Mouse (Mus musculus) C2C12 (cell line): Measurements from ENCODE around the gene Susd1. TPM values are rescaled to one million over a fixed set of nuclear protein-coding genes. Genes with fewer than 3 reads are reported as not detected.
A peak's percentile ranks its signal among the peaks of the same experiment; 100 is the strongest.

ENCODE experiments used
- H3K27me3 ChIP-seq: one replicate; pipeline ENCODE4 v1.6.1; 2011; ENCODE audit not compliant: control insufficient read depth, insufficient read depth, insufficient read length
- H3K36me3 ChIP-seq: one replicate; pipeline ENCODE4 v1.6.1; 2011; ENCODE audit not compliant: control insufficient read depth, insufficient read depth
- H3K4me3 ChIP-seq: one replicate; pipeline ENCODE4 v1.5.1; 2011; ENCODE audit warnings: mild to moderate bottlenecking, control low read depth; ENCODE audit not compliant: poor library complexity, insufficient read depth, severe bottlenecking
- H3K79me2 ChIP-seq: one replicate; pipeline ENCODE4 v1.6.1; 2011; ENCODE audit not compliant: control insufficient read depth, insufficient read depth
- H3K79me3 ChIP-seq: one replicate; pipeline ENCODE4 v1.6.1; 2011; ENCODE audit warnings: low read depth, control low read depth
- H3ac ChIP-seq: one replicate; pipeline ENCODE3; 2011; ENCODE audit warnings: low read depth; ENCODE audit not compliant: control insufficient read depth, insufficient read length
- CEBPB ChIP-seq: IDR thresholded peaks from one replicate; pipeline ENCODE4 v1.6.1; 2011; ENCODE audit warnings: low read depth, mild to moderate bottlenecking, control low read depth, moderate library complexity
- CTCF ChIP-seq: IDR thresholded peaks from one replicate; pipeline ENCODE4 v1.5.1; 2011; ENCODE audit not compliant: control insufficient read depth, insufficient read depth, insufficient read length
- FOSL1 ChIP-seq: IDR thresholded peaks from one replicate; pipeline ENCODE4 v1.8.0; 2011; ENCODE audit warnings: mild to moderate bottlenecking, low read length; ENCODE audit not compliant: poor library complexity, insufficient read depth, severe bottlenecking
- MAX ChIP-seq: IDR thresholded peaks from one replicate; pipeline ENCODE4 v1.6.1; 2011; ENCODE audit warnings: mild to moderate bottlenecking, control low read depth
- MYOD1 ChIP-seq: IDR thresholded peaks from one replicate; pipeline ENCODE4 v1.6.1; 2011; ENCODE audit warnings: low read depth; ENCODE audit not compliant: control insufficient read depth, insufficient read length
- MYOG ChIP-seq: IDR thresholded peaks from one replicate; pipeline ENCODE4 v1.6.1; 2011; ENCODE audit not compliant: control insufficient read depth, insufficient read length; ENCODE audit errors: extremely low read depth
- USF1 ChIP-seq: IDR thresholded peaks from one replicate; pipeline ENCODE4 v1.6.1; 2011; ENCODE audit warnings: low read depth, mild to moderate bottlenecking, control low read depth, moderate library complexity
- polyA plus RNA-seq: library from polyadenylated mRNA; unstranded; fragments of >200 nt; fragmentation: generic; extraction: Trizol; gene quantifications from one replicate; pipeline ENCODE4 v1.2.1, GENCODE M21; 2012; ENCODE audit warnings: missing spikeins

Susd1 gene
- polyA plus RNA-seq, 1 experiment, result 1.5 TPM

GRCm38 (mm10) chr4:59336846-59337532 is 101.4 kb downstream of the Susd1 start:
- Histone ChIP-seq H3K79me2 (no peaks in the 10 kb centered on the region), H3K36me3 (no peaks in the 10 kb centered on the region), H3K27me3 (no peaks in the 10 kb centered on the region), H3K4me3 (no peak overlapping the region), H3ac (no peak overlapping the region), H3K79me3 (no peaks in the 10 kb centered on the region)
- TF ChIP-seq MYOD1 (no peak), CTCF (no peak), MAX (no peak), CEBPB (no peak), MYOG (no peak), FOSL1 (no peak), USF1 (no peak)

GRCm38 (mm10) chr4:59336439-59336809 is 102.0 kb downstream of the Susd1 start:
- no peaks in the 10 kb centered on the region for H3K27me3 ChIP-seq
- no peaks in the 10 kb centered on the region for H3K79me3 ChIP-seq
- no peak for TF ChIP-seq USF1
- TF ChIP-seq CTCF, result no peak
- TF ChIP-seq FOSL1, result no peak
- no peak for TF ChIP-seq MAX
- TF ChIP-seq MYOG, result no peak
- TF ChIP-seq MYOD1, result no peak
- TF ChIP-seq CEBPB, result no peak
- H3K4me3 ChIP-seq, result no peak overlapping the region
- H3K79me2 ChIP-seq, result no peaks in the 10 kb centered on the region
- H3ac ChIP-seq, result no peak overlapping the region
- H3K36me3 ChIP-seq, result no peaks in the 10 kb centered on the region

- TF ChIP-seq USF1, result no peak
- TF ChIP-seq MYOD1, result peak; percentile 27
- TF ChIP-seq MAX, result no peak
These were observed 102.6 kb downstream of the Susd1 start for GRCm38 (mm10) chr4:59335616-59336438.

GRCm38 (mm10) chr4:59335101-59335500 is 103.3 kb downstream of the Susd1 start:
- no peaks in the 10 kb centered on the region for H3K79me2 ChIP-seq
- no peak overlapping the region for H3K4me3 ChIP-seq
- H3K79me3 ChIP-seq, result no peaks in the 10 kb centered on the region
- H3ac ChIP-seq, result no peak overlapping the region
- no peaks in the 10 kb centered on the region for H3K36me3 ChIP-seq
- TF ChIP-seq CEBPB (no peak), MYOD1 (no peak), MYOG (no peak), CTCF (no peak), FOSL1 (no peak), MAX (no peak), USF1 (no peak)
- H3K27me3 ChIP-seq, result no peaks in the 10 kb centered on the region

More at GRCm38 (mm10) chr4:59335616-59336438, 102.6 kb downstream of the Susd1 start:
- Histone ChIP-seq H3K79me3 (no peaks in the 10 kb centered on the region), H3K36me3 (no peaks in the 10 kb centered on the region), H3ac (no peak overlapping the region), H3K4me3 (no peak overlapping the region), H3K79me2 (no peaks in the 10 kb centered on the region), H3K27me3 (no peaks in the 10 kb centered on the region)

- Histone ChIP-seq H3K79me2 (no peaks in the 10 kb centered on the region), H3K79me3 (no peaks in the 10 kb centered on the region), H3ac (no peak overlapping the region), H3K27me3 (no peaks in the 10 kb centered on the region), H3K4me3 (no peak overlapping the region), H3K36me3 (no peaks in the 10 kb centered on the region)
- TF ChIP-seq FOSL1, result no peak
- no peak for TF ChIP-seq CTCF
- no peak for TF ChIP-seq MYOD1
- TF ChIP-seq CEBPB, result no peak
- no peak for TF ChIP-seq MAX
- no peak for TF ChIP-seq USF1
- no peak for TF ChIP-seq MYOG
These were observed 104.2 kb downstream of the Susd1 start for GRCm38 (mm10) chr4:59334236-59334635.
